Mouse (Mus musculus): ENCODE results near the gene Cyp26b1.
"Not testable (repeated sequence)": the region's sequence is repeated elsewhere in the genome, so short reads cannot be mapped to it uniquely, and the experiment has no call there.

Gene Cyp26b1

DNA sequence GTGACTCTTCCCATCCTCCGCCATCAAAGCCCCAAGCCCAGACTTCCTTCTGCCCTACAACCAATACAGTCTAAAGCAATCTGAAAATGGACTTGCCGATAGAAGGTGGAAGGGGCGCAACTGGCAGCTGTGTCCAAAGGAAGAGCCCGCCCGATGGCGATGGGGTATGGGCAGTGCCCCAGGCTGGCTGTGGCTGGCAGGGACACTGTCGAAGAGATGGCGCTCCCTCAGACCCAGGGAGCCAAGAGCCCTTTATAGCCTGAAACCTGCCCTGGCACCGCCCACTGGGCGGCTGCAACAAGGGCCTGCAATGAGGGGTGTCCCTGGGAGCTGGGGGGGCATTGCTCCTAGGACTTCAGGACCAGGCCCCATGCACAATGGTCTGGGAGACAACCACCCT is at the start of gene Cyp26b1:
Cyp26b1 (minus strand) TSS at position 216 of the 400 bp plus-strand sequence.
- no peak for DNase-seq

DNA sequence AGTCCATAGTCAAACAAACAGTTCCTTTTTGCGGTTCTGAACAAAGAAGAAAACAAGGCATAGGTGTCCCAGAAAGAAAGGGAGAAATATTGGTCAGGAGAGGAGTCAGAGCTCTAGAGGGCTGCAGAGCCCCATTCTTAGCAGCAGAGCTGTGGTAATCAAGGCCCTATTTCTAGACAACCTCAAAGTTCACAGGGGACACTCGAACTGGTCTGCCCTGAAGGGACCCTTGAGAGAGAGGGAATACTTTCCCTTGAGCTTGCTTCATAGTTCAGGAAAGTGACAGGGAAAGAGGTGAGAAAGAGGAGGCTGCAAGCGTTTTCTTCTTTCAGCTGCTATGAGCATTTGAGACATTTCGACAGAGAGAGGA is 47.3 kb upstream of the Cyp26b1 start:
- DNase-seq: no peak

DNA sequence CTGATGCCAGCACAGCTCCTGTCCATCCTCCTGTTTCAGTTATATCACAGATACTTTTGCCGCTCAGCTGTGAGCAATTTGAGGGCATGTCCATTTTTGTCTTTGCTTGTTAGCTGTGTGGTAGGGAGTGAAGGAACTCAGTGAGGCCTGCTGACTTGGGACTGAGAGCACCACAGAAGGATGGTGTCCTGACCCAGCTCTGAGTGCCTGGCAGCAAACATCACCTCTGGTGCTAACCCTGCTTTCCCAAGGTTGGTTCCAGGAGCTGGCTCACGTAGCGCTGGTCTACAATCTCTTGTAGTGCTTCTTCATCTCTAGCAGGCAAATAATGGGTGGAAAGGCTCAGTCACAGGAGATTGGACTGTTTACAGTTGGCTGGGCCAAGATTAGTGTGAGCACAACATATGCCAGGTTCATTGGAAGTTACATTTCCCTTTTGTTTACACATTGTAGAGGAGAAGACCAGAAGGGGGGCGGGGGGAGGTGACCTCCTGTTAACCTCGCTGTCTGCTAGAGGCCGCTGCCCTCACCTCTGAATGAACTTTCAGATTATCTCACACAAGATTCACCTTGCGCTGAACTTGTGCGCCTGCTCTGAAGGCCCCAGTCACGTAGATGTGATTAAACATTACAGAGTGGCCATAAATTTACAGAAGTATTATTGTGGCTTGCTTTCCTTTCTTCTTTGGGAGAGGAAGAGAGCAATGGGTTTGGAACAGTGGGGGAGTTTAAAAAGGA is 46.8 kb upstream of the Cyp26b1 start:
- peak; percentile 70 for DNase-seq

DNA sequence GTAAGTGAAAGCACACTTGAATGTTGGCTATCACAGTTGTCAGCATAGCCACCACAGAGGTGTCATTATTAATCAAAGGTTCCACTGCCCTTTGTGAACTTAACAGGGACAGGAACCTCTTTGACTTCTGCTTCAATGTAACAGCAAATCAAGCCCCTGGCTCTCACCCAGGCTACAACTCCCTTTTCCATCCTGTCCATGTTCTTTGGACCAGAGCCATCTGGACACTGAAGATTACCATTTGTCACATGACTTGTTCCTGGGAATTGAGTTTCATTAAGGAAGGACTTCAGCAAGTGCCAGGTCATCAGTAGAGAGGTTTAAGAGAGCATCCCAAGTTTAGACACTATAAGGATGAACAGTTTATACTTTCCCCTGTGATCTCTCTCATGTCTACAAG is 44.5 kb upstream of the Cyp26b1 start:
- DNase-seq: peak; percentile 78

DNA sequence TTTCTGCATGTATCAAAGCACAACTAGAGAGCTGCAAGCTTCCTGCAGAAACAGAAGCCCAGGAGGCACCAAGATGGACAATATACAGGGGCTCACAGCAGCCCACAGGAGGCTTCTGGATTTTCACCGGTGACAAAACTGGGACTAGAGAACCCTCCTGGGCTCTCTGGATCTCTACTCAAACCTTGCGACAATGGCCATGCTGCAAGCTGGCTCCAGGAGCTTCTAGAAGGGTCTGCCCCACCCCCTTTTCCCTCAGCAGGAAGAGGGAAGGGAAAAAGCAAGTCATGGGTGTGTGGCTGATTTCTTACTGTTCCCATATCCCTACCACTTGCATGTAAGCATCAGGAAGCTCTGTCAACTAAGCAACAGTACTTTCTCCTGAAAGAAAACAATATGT is 37.9 kb upstream of the Cyp26b1 start:
- no peak for DNase-seq

DNA sequence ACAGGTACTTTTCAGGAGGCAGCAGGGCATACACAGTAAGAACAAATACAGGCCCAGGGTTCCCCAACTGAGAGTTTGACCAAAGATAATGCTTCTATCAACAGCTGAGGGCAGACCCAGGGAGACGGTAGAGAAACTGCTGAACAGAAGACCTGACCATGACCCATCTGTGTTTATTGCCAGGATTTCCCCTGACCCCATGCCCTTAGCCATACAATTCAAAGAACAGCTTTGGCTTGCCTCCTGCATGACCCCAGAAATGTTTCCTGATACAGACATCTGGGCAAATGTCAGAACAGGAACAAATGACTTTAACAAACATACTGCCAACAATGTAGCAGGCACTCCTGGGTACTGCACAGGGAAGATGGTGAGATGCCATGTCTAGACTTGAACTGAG is 36.6 kb upstream of the Cyp26b1 start:
- DNase-seq: peak; percentile 41

DNA sequence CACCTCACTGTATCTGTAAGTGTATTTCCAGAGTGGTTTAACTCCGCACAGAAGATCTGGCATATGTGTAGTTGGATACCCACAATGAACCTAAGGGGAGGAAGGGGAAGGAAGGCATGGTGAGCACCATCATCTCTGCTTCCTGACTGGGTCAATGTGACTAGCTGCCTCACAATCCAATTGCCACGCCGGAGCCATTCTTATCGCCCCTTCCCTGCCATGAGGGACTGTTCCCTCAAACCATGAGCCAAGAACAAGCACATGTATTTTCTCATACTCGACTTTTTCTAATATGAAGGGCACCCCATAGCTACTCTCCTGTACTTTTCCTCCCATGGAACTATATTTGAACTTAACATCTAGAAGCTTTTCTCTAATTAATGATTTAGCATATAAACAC is 35.1 kb upstream of the Cyp26b1 start:
- no peak for DNase-seq

DNA sequence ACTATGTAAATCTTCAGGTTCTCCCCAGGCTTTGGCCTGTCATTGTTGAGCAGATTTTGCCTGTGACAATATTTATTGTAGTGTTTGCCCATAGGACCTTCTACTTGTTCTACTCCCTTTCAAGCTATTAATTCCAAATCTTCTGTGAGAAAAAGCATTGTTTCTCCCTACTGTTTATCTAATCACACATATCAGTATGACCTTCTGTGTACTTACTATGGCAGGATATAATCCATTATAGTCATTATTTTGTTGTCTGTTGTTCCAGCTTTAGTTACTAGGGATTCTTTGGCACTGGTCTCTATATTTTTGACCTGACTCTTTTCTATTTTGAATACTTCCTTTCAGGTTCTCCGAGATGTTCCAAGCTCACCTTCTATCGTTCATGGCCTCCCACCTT is 32.7 kb upstream of the Cyp26b1 start:
- DNase-seq: no peak

DNA sequence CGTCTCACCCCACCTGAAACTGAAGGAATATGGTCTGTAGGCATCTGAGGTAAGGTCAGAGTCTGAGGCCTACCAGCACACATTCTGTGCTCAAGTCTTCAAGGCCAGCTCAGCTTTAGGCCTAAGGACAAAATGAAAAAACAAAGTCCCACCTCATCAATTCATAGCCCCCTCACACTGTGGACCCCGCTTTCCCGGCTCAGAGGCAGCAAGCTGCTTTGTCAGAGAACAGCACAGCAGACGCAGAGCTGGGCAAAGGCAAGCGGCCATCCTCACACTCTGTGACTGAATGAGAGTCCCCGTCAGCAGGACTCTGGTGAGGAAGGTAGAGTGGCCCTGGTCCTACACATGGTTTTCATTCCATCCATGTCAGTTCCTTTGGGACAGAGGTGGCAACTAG is 25.5 kb upstream of the Cyp26b1 start:
- DNase-seq: no peak

DNA sequence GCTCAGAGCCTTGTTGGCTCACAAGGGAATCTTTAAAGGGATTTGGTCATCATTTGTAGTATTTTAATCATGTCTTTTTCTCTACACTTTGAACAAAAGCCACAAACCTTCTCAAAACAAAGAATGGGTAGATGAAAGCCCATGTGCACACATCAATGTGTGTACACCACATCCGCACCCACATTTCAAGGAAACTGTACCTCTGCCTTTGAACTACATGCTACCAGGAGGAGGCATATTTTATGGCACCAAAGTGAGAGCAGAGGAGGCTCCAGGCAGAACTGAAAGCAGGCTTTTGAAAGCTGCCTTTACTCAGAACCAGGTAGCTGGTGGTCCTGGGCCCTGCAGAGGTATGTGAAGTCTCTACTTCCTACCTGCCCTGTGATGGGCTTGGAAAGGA is 23.3 kb upstream of the Cyp26b1 start:
- DNase-seq: no peak

DNA sequence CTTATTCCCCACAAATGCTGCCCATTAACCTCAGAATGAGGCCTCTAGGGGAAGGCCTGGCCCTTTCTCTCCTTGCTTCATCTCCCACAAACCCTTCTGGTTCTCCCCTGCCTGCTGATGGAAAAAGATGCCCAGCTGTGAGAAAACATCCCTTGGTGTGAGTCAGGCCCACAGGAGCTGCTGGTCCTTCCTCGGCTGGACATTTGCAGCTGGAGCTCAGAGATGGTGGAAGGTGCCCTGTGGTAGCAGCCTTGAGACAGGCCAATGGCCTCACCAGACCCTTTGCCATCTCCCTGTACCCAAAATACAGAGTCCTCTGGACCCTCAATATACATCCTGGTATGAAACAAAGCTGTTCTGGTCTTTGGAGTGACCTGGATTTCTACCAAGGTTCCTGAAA is 22.9 kb upstream of the Cyp26b1 start:
- no peak for DNase-seq

DNA sequence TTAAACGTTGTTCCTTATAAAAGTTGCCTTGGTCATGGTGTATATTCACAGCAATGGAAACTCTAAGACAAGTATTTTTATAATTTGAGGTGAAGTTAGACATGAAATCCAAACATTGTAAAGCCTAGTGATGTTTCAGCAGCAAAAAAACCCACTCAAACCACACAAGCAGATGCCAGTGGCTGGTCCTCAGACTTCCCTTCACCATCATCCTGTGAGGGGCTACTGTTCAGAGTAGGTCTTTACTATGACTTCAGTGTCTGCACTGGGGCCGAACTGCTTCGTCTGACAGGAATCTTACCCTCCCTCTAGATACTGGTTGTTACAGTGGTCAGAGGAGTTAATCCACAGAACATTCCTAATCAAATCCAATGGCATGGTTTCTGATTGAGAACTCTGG is 19.9 kb upstream of the Cyp26b1 start:
- no peak for DNase-seq

DNA sequence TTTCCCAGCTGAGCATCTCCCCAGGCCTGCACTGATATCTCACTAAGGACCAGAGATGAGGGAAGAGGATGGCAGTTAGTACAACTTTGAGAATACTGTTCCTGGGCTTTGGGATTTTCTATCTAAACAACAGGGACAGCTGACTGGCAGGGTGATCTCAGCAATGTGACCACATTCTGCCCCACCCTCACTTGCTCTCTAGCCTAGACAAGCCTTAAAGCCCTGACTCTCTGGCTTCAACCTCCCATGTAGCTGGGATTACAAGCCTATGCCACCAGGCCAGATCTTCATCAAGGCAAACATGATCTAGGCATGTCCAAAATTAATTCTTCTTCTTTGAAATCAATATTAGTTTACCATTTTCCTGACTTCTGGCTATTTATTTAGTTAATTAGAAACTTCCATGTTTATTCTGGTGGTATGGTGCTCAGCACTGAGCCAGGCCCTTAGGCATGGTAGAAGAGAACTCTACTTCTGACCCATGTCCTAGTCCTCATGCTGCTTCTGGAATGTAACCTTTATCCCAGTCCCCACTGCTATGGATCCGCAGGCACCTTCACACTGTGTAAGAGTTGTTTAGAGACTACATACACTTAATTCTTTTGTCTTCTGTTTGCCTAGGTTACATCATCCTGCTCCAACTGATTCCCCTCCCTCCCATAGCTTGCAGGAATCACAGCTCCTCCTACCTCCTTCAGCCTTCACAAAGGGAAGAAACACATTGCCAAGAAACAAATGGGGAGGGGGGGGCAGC is 7.6 kb upstream of the Cyp26b1 start:
- DNase-seq: no peak

DNA sequence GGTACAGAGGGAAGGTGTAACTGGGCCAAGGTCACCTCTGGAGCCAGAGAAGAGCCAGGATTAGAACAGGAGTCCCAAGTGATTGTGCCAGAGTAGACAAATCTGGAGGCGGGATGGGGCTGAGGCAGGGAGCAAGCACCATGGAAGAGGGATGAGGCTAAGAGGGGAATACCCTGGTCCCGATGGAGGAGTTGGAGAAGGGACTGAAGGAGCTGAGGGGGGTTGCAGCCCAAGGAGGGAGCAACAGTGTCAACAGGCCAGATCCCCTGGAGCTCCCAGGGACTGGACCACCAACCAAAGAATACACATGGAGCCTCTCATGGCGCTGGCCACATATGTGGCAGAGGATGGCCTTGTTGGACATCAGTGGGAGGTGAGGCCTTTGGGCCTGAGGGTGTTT is 5.6 kb upstream of the Cyp26b1 start:
- DNase-seq: not testable (repeated sequence)

DNA sequence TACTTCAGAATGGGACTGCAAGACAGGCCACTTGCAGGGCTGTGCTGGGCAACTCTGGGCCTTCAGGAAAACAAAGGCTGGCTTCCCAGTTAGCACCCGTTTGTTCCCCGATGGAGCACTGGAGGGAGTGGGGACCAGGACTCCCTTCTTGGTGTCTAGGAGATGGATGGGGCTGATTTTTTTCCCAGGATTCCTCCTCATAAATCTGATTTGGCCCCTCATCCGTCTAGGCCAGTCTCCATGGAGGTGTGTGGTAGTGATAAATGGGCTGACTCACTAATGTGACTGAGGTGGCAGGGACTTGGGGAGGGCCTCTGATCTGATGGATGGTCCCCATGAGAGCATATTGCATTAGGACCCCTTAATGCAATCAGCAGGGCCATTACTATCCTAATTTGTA is 5.0 kb upstream of the Cyp26b1 start:
- no peak for DNase-seq

DNA sequence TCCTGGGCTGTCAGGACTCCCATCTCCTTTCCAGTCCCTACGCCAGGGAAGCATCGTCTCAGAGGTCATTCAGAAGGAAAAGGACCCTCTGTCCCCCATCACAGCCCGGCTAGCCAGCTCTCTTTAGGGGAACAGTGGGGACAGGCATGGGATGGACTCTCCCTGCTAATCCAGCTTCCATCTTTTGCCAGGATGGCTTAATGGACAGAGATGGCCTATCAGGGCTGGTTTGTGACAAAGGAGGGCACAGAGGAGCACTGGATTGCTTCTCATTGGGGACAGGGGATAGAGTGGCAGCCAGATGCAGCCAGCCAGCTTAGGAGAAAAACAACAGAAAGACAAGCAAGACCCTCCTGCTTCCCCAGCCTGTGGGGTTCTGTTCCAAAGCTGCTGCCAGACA is 918 bp upstream of the Cyp26b1 start:
- DNase-seq: no peak

DNA sequence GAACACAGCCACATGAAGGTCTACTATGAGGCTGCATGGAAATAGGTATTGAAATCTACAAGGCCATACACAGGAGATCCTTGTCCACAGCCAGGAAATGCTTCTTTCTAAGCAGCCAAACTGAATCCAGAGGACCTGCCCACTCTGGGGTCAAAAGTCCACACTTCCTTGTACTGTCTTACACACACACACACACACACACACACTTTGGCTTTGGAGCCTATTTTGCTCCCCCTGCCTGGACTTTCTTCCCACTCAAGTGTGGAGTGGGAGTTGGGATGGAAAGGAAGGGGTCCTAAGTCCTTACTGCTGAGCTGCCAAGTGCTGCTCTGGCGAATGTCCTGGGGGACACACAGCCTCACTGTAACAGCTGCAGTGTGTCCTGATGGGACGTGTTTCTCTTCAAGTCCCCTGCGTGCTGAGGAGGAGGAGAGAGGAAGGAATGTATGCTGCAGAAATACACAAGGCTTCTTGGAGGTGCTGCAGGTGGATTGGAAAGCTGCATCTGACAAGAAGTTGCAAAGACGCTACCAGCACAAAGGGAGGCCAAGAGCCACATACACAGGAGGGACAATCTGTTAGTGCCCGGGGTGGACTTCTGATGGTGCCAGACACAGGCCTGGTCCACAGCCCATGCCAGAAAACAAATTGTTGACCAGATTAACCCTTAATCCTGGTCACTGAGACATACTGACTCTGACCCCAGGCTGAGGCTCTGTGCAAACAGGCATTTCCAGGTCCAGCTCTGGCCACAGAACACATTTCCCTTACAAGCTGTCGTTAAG is 2.6 kb downstream of the Cyp26b1 start:
- peak; percentile 78 for DNase-seq

DNA sequence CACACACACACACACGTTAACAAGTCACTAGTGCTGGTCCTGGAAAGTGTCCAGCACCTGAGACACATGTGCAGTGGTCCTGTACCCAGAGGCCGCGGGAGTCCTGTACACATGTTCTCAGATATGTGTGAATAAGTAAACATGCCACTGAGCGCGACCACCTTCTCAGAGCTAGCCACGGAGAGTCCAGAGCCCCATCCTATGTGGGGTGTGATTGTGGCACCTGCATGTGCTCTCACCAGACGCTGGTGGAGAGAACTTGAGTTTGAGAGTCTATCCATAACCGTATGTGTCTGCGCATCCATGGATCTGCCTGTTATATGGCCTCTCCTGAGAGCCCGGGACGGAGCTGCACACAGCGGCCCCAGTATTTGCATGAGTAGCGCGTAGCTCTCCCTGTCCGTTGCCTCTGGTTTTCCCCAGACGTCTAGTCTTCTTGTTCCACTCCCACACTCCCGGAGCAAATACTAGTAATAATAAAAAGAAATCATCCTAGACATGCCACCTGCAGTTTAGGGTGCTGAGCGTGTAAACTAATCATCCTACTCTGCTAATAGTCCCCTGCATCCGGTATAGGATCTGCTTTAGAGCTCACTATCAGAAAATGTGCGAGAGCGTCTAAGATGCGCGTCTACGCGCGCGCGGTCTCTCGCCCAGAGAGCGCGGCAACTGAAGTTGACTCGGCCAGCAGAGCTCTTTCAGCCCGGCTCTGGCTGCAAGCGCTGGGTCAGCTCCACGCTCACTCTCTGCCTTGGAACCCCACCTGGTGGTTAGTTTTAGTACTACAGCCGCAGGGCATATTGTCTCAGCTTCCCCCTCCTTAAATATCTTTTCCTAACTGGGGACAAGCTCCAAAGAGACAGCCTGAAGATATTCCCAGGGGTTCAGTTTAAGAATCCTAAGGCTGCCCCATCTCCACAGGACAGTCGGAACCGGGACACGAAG is 3.7 kb downstream of the Cyp26b1 start:
- peak; percentile 89 for DNase-seq

DNA sequence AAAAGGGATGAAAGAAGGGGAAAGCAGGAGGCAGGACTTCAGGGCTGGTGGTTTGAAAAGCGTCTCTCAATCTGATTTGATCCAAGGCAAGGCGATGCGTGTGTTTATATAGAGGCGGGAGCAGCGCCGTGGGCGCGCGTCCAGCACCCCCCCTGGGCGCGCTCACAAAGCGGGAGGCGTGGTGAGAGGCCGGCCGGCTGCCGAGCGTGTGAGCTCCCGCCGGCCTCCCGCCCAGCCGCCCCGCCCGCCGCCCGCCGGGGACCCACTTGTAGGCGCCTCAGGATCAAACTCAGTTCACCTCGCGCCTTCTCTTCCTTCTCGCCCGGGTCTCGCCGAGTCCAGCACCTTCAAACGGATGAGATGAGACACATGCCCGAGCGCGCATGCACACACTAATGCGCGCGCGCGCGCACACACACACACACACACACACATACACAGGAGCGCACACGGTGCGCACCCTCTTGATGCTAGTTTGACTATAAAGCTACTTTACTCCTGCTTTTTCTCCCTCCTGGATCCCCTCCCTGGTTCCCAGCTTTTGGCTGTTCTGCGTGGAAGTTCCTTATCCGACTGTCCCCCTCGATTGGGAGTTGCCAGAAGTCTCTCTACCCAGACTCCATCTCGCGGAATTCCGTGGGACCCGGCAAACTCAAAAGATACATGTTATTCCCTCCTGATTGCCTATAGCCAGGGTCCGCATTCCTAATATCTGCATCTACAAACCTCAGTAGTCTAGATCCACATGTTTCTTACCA is 4.6 kb downstream of the Cyp26b1 start:
- DNase-seq: peak; percentile 53

DNA sequence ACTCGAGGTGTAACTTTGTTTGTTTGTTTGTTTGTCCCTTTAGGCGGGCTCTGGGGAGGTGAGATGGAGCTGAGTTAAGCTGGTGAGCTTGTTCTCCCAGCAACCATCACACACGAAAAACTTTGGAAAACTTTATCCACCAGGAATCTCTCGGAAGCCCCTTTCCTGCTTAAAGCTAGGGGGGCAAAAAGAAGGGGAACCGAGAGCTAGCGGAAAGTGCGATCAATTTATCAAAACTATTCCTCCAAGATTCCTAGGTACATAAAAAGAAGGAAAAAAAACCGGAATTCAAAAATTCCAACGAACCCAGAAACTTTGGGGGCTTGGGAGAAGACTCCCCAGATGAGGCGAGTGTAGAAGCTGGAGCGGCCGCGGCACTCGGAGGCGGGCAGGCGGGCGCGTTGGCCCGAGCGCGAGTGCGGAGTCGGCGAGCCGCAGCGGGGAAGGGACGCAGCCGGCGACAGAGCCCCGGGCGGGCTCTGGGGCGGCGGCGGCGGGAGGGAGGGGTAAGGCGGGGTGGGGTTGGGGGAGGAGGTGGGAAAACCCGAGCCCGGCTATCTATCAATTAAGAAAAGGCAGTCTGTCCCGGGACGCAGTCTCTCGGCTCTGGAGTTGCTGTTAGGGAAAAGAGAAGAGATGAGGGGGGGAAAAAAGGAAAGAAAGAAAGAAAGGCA is 5.3 kb downstream of the Cyp26b1 start:
- DNase-seq: no peak

DNA sequence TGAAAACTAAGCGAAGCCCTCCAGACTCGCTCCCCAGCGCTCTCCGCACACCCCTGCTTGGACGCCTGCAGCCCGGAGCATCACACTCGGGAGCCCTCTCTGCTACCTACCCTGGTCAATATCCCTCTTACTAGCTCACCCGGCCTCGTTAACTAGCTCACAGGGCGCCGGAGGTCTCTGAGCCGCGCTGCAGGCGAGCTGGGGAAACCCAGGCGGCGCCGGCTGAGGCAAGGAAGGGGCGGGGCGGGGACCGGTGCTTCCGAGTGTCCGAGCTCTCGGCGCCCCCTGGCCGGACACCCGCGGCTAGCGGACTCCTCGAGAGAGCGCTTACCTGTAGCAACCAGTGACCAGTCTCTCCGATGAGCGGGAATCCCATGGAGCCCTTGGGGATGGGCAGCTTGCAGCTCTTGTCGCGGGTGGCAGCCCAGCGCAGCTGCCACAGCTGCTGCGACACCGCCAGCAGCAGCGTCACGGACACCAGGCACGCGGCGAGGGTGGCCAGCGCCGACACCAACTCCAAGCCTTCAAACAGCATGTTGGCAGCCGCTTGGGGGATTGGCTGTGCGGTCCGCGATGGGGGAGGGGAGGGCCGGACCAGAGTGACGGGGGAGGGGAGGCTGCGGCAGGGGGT is 6.1 kb downstream of the Cyp26b1 start:
- peak; percentile 72 for DNase-seq

Data from kidney, postnatal 14 days (tissue).